Mouse (Mus musculus) midbrain, embryonic 13.5 days (tissue): ENCODE results near the gene Xpnpep2. TPM values are rescaled to one million over a fixed set of nuclear protein-coding genes. Genes with fewer than 3 reads are reported as not detected.

ENCODE experiments used
- ATAC-seq: fragments of 200-750 bp; cut with Nextera tagmentation; 2 replicates; pipeline ENCODE4 v1.8.0; 2017; ENCODE audit warnings: mild to moderate bottlenecking, moderate TSS enrichment, moderate library complexity
- H3K27ac ChIP-seq: fragments of 300-500 bp; sonication (generic); 2 replicates; pipeline ENCODE4 v1.5.1; 2015; ENCODE audit warnings: inconsistent platforms, mild to moderate bottlenecking, moderate library complexity
- H3K27me3 ChIP-seq: fragments of 300-500 bp; sonication (generic); 2 replicates; pipeline ENCODE4 v1.6.1; 2015; ENCODE audit warnings: mild to moderate bottlenecking, inconsistent platforms
- H3K36me3 ChIP-seq: fragments of 300-500 bp; sonication (generic); 2 replicates; pipeline ENCODE4 v1.6.1; 2015; ENCODE audit warnings: mild to moderate bottlenecking, inconsistent platforms
- H3K4me1 ChIP-seq: fragments of 300-500 bp; sonication (generic); replicated peaks from 2 replicates; pipeline ENCODE4 v1.6.1; 2015; ENCODE audit warnings: inconsistent platforms
- H3K4me2 ChIP-seq: fragments of 300-500 bp; sonication (generic); replicated peaks from 2 replicates; pipeline ENCODE4 v1.6.1; 2015; ENCODE audit warnings: moderate library complexity, mild to moderate bottlenecking, inconsistent platforms
- H3K4me3 ChIP-seq: fragments of 300-500 bp; sonication (generic); replicated peaks from 2 replicates; pipeline ENCODE4 v1.5.1; 2015; ENCODE audit warnings: mild to moderate bottlenecking, inconsistent platforms
- H3K9ac ChIP-seq: fragments of 300-500 bp; sonication (generic); replicated peaks from 2 replicates; pipeline ENCODE4 v1.6.1; 2015; ENCODE audit warnings: mild to moderate bottlenecking, inconsistent platforms
- H3K9me3 ChIP-seq: fragments of 300-500 bp; sonication (generic); 2 replicates; pipeline ENCODE4 v1.6.1; 2016; ENCODE audit warnings: mild to moderate bottlenecking, inconsistent platforms
- WGBS: fragments of 180-500 bp; shearing (Covaris S2); methylation state at CpG from one replicate; pipeline ENCODE4 v1.1.7; 2015; 5-methylcytosine and 5-hydroxymethylcytosine counted together
- polyA plus RNA-seq: library from polyadenylated mRNA; unstranded; fragments of >200 nt; fragmentation: Nextera tagmentation; extraction: Ambion mirVana; gene quantifications from 2 replicates; pipeline ENCODE4 v1.2.1, GENCODE M21; 2015

Gene Xpnpep2
- polyA plus RNA-seq, 1 experiment from 2014 or later: 1.3 TPM

GRCm38 (mm10) chrX:48152106-48152505 lies 43.6 kb downstream of the Xpnpep2 start:
- H3K36me3 ChIP-seq: no peaks in the 10 kb centered on the region
- no peak overlapping the region for H3K4me2 ChIP-seq
- no peak overlapping the region for H3K9ac ChIP-seq
- H3K9me3 ChIP-seq: no peaks in the 10 kb centered on the region
- H3K4me1 ChIP-seq: no peaks in the 10 kb centered on the region
- H3K27me3 ChIP-seq: no peaks in the 10 kb centered on the region
- no peak overlapping the region for H3K4me3 ChIP-seq
- 77% methylated on average over 7 of the region's 7 CpGs for WGBS
- ATAC-seq: no peak
- no peak overlapping the region for H3K27ac ChIP-seq

GRCm38 (mm10) chrX:48153414-48153813 lies 44.9 kb downstream of the Xpnpep2 start:
- Histone ChIP-seq H3K27me3 (no peaks in the 10 kb centered on the region), H3K9me3 (no peaks in the 10 kb centered on the region), H3K4me2 (no peak overlapping the region), H3K9ac (no peak overlapping the region), H3K4me3 (no peak overlapping the region), H3K4me1 (no peaks in the 10 kb centered on the region), H3K36me3 (no peaks in the 10 kb centered on the region), H3K27ac (no peak overlapping the region)
- ATAC-seq: no peak
- WGBS: 85% methylated on average over 2 of the region's 2 CpGs

GRCm38 (mm10) chrX:48153949-48154348 lies 45.4 kb downstream of the Xpnpep2 start:
- no peak overlapping the region for H3K9ac ChIP-seq
- no peak for ATAC-seq
- no peak overlapping the region for H3K4me2 ChIP-seq

GRCm38 (mm10) chrX:48155489-48155888 lies 47.0 kb downstream of the Xpnpep2 start:
- Histone ChIP-seq H3K27ac (no peak overlapping the region), H3K9me3 (no peaks in the 10 kb centered on the region), H3K4me2 (no peak overlapping the region), H3K4me1 (no peaks in the 10 kb centered on the region), H3K9ac (no peak overlapping the region), H3K27me3 (no peaks in the 10 kb centered on the region), H3K36me3 (no peaks in the 10 kb centered on the region), H3K4me3 (no peak overlapping the region)
- ATAC-seq: no peak
- WGBS: 90% methylated on average over 6 of the region's 6 CpGs

More at GRCm38 (mm10) chrX:48153949-48154348, 45.4 kb downstream of the Xpnpep2 start:
- H3K36me3 ChIP-seq: no peaks in the 10 kb centered on the region
- no peaks in the 10 kb centered on the region for H3K4me1 ChIP-seq
- H3K9me3 ChIP-seq: no peaks in the 10 kb centered on the region
- H3K27me3 ChIP-seq: no peaks in the 10 kb centered on the region
- WGBS: 61% methylated on average over 2 of the region's 2 CpGs
- H3K4me3 ChIP-seq: no peak overlapping the region
- H3K27ac ChIP-seq: no peak overlapping the region

- Histone ChIP-seq H3K36me3 (no peaks in the 10 kb centered on the region), H3K9me3 (no peaks in the 10 kb centered on the region), H3K4me1 (no peaks in the 10 kb centered on the region), H3K9ac (no peak overlapping the region), H3K4me2 (no peak overlapping the region), H3K27ac (no peak overlapping the region), H3K4me3 (no peak overlapping the region), H3K27me3 (no peaks in the 10 kb centered on the region)
- 85% methylated on average over 8 of the region's 8 CpGs for WGBS
- no peak for ATAC-seq
These were observed 48.9 kb downstream of the Xpnpep2 start for GRCm38 (mm10) chrX:48157396-48157795.

- Histone ChIP-seq H3K9ac (no peak overlapping the region), H3K27ac (no peak overlapping the region), H3K27me3 (no peaks in the 10 kb centered on the region), H3K36me3 (no peaks in the 10 kb centered on the region), H3K9me3 (no peaks in the 10 kb centered on the region), H3K4me2 (no peak overlapping the region), H3K4me3 (no peak overlapping the region), H3K4me1 (no peaks in the 10 kb centered on the region)
- no peak for ATAC-seq
- 94% methylated on average over 11 of the region's 11 CpGs for WGBS
These were observed 49.8 kb downstream of the Xpnpep2 start for GRCm38 (mm10) chrX:48158229-48158919.

GRCm38 (mm10) chrX:48169892-48170291 lies 61.4 kb downstream of the Xpnpep2 start:
- ATAC-seq: peak; percentile 73; the same call in 1 of the 2 replicates
- Histone ChIP-seq H3K4me2 (no peak overlapping the region), H3K36me3 (peaks cover 8% of the 10 kb centered on the region; the same call in 1 of the 2 replicates), H3K4me1 (peaks cover 4% of the 10 kb centered on the region; the same call in 1 of the 2 replicates), H3K27ac (no peak overlapping the region), H3K4me3 (no peak overlapping the region), H3K27me3 (no peaks in the 10 kb centered on the region), H3K9ac (no peak overlapping the region), H3K9me3 (no peaks in the 10 kb centered on the region)
- WGBS: 42% methylated on average over 1 of the region's 1 CpGs

GRCm38 (mm10) chrX:48170368-48170767 lies 61.8 kb downstream of the Xpnpep2 start:
- Histone ChIP-seq H3K4me2 (no peak overlapping the region), H3K4me3 (no peak overlapping the region), H3K9ac (no peak overlapping the region), H3K9me3 (no peaks in the 10 kb centered on the region), H3K27ac (no peak overlapping the region), H3K36me3 (peaks cover 11% of the 10 kb centered on the region; the same call in 1 of the 2 replicates), H3K4me1 (peaks cover 4% of the 10 kb centered on the region; the same call in 1 of the 2 replicates), H3K27me3 (no peaks in the 10 kb centered on the region)
- WGBS: 46% methylated on average over 1 of the region's 1 CpGs
- ATAC-seq: peak; percentile 67; the same call in 1 of the 2 replicates

GRCm38 (mm10) chrX:48181844-48182243 lies 73.3 kb downstream of the Xpnpep2 start:
- 83% methylated on average over 6 of the region's 6 CpGs for WGBS
- no peak overlapping the region for H3K9ac ChIP-seq
- no peaks in the 10 kb centered on the region for H3K4me1 ChIP-seq
- H3K9me3 ChIP-seq: no peaks in the 10 kb centered on the region
- no peak overlapping the region for H3K4me2 ChIP-seq
- ATAC-seq: no peak
- no peak overlapping the region for H3K4me3 ChIP-seq
- no peak overlapping the region for H3K27ac ChIP-seq
- no peaks in the 10 kb centered on the region for H3K27me3 ChIP-seq
- peaks cover 20% of the 10 kb centered on the region; the same call in 1 of the 2 replicates for H3K36me3 ChIP-seq

DNA sequence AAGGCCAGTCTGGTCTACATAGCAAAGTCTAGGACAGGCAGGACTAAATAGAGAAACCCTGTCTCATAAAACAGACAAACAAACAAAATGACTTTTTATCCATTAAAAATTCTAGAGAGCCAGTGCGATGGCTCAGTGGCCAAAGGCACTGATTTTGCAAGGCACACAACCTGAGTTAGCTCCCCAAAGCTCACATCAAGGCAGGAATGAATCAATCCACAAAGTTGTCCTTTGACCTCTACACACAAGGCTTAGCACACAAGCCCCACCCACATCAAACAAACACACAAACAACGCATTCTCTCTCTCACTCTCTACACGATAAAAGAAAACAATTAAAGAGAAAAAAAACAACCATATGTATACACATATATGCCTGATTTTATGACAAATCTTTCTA lies 76.2 kb downstream of the Xpnpep2 start:
- Histone ChIP-seq H3K27me3 (no peaks in the 10 kb centered on the region), H3K9ac (no peak overlapping the region), H3K36me3 (peaks cover 9% of the 10 kb centered on the region; the same call in 1 of the 2 replicates), H3K4me2 (no peak overlapping the region), H3K27ac (no peak overlapping the region), H3K4me1 (no peaks in the 10 kb centered on the region), H3K4me3 (no peak overlapping the region), H3K9me3 (no peaks in the 10 kb centered on the region)
- 86% methylated on average over 3 of the region's 3 CpGs for WGBS
- no peak for ATAC-seq
